Mouse (Mus musculus): ENCODE results near the gene Tlk2. TPM values are rescaled to one million over a fixed set of nuclear protein-coding genes. Genes with fewer than 3 reads are reported as not detected.

Gene Tlk2
- total RNA-seq, 2 experiments from 2014 or later: 46.9 to 51.2 TPM

DNA sequence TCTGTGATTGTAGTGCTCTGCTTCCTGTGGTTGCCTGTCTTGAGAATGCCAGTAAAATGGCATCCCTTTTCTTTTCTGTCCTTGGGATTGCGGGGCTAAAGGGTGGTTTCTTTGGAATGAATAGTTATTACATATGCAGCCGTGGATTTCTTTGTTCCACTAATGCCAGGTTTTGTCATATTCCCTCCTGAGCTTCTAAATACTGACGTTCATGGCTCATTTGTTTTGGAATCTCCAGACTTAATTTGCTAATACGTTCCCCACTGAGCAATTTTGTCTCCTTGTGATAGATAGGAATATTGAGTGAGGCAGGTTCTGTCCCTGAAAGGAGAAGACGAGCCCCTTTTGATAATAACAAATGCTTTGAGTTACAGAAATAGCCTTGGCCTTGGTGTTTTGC lies 82.5 kb downstream of the Tlk2 start:
- DNase-seq (ENCODE audit: low spot score in 2 of 2): no peak

DNA sequence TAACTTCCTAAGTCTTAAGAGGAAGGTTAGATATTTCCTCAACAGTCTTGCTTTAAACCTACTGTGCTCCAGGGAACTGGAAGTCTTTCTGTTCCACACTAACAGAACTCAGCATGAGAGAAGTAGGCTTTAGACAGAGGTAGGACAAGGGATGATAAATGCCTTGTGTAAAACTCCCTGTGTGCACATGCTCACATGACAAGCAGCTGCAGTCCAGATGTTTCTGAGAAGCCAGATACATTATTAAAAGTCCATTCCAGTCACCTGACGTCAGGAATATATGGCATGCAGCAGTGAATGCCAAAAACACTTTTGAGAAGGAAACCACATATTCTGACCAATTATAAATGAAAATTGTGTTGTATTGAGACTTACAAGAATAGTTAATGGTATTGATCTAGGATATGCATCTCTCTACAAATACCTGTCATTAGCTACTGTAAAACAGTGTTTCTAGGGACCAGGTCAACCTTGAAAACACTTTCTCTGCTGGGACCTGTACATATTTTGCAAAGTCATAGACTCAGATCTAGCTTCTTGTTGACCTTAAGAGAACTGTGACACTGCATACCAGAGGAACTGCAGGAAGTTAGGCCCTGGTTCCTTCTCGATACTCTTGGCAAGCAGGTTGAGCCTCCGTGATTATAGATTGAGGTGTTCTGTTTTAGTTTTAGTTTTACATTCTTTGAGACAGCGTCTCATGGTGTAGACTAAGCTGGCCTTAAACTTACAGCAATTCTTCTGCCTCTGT lies 83.2 kb downstream of the Tlk2 start:
- DNase-seq (ENCODE audit: low spot score in 2 of 2): no peak

DNA sequence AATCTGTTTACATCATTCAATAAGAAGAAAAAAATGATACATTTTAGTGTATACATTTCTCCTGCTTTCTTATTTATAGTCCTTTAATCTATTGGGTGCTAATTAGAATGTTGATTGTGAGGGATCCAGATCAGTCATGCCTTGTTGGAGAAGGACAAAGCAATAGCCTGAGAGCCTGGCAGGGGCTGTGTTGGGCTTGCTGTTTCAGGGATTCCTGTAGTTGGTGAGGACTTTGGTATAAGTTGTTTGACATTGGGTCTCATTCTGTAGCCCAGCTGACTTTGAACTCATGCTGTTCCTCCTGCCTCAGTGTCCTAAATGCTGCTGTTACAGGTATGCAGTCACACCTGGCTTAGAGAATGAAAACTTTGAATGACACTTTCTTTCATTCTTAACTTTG lies 85.9 kb downstream of the Tlk2 start:
- DNase-seq (ENCODE audit: low spot score in 2 of 2): no peak

DNA sequence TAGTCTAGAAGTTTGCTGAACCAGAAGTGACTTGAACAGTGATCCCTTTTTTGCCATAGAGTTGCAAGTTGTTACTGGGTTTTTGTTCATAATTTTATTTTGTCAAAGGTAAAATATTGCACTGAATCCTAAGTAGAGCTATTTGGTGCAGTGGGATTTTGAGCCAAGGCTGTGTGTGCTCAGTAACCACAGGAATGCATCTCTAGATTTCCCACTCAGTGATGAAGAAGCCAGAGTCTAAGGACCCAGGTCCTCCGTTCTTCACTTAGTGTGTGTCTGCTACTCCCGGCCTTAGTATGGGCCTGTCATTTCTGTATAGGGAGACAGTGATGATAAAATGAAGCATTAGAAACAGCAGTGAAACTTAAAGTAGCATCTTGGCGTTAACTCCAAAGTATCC lies 86.4 kb downstream of the Tlk2 start:
- no peak for DNase-seq (ENCODE audit: low spot score in 2 of 2)

DNA sequence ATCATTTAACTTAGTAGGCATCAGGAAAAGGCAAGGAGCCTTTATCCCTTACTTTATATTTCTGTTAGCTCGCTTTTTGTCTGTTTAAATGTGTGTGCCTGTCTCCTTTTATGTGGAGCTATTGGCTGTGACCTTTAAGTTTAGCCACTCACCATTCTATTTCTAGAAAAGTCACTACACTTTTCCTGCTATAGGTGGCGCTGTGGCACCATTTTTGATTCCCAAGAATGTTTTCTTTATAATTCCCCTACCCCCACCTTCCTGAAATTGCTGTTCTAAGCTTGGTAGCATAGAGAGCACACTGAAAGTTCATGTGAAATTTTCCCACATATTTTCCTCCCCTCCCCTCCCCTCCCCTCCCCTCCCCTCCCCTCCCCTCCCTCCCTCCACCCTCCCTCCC lies 91.5 kb downstream of the Tlk2 start:
- DNase-seq (ENCODE audit: low spot score in 2 of 2): peak; percentile 64 to 65

DNA sequence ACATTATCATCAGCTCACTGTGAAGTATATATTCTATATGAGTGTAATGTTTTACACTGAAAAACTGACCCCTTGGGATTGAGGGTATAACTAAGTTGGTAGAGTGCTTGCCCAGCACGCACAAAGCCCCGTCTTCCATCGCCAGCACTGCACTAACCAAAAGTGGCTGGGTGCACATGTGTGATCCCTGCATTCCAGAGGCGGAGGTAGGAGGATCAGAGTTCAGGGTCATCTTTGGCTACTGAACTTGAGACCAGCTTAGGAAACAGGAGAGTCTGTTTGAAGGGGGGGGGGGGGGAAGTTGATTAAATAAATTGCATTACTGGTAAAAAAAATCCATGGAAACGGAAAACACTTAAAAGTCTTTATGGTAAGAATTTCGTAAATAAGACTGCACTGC lies 101.8 kb downstream of the Tlk2 start:
- no peak for DNase-seq (ENCODE audit: low spot score in 2 of 2)

DNA sequence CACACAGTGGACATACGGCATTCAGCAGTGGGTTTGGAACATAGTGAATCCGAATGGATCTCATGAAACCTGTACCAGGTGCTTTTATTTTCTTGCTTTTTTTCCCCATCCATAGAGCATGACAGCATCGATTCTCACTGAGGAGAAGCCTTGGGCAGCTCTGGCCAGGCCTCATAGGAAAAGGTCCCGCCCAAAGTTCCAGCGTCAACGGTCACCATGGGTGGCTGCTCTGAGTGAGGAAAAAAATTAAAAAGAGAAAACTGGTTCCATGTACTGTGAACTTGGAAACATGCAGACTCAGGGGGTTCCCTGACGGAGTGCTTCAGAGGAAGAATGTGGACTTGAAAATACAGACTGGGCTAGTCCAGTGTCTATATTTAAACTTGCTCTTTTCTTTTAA lies 102.7 kb downstream of the Tlk2 start:
- no peak for DNase-seq (ENCODE audit: low spot score in 2 of 2)

DNA sequence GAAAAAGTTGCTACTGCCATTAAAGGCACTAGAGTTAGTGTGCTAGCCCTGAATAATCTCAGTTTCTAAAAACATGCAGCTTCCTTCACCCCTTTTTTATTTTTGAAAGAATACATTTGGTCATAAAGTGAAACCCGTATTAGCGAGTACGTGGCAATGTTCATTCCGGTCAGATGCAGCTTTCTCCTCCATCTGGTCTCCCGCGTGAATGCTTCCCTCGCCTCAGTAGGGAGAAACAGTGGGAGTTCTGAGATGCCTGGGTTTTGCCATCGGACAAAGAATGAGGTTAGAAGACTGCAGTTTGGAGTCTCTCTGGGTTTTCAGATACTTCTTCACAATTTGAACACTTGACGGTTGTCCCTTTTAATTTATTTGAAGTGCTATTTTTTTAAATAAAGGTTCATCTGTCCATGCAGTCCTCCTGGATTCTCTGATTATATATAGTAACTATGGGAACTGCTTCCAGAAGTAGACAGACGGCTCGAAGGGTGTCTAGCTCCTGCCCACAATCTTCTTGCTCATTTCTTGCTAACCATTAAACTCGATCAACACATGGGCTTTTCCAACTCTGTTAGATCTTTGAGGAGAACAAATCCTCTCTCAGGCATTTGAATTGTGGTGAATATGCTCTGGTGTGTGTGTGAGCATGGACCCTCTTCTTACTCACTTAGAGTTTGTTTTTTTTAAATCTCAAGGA lies 103.3 kb downstream of the Tlk2 start:
- no peak for DNase-seq (ENCODE audit: low spot score in 2 of 2)

DNA sequence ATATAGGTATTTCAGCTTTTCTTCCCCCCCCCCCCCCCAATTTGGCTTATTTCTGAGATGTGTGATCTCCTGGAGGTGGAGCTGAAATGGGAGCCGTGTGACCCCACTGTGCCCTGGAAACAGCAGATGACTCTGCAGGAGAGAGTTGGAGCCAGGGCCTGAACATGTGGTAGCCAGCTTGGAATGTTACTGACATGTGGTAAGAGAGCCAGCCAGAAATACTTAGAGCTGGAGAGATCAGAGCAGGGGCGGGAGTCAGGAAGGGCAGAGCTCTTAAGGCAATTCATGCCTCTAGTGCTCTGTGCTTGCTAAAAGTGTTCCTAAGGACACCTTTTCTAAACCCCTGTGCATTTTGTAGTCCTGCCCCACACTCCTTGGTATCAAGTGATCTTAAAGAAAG lies 103.9 kb downstream of the Tlk2 start:
- DNase-seq (ENCODE audit: low spot score in 2 of 2): no peak

DNA sequence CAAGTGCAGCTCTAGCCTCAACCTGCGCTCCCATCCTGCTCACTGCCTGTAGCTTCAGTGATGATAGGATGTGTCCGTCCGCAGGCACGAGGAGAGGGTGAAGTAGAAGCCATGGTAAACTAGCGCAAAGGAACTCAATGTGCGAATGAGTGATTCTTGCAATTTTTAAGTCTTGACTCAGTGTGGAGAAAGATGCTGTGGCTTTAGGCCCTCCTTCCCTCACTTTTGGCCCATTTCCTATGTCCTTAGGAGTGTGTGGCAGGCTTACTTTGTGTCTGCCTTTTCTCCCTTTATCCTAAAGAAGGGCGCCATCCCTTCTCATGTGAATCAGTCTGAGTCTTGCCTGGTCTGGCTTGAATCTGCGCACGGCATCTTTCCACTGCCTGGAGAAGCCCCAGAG lies 104.4 kb downstream of the Tlk2 start:
- DNase-seq (ENCODE audit: low spot score in 2 of 2): no peak

DNA sequence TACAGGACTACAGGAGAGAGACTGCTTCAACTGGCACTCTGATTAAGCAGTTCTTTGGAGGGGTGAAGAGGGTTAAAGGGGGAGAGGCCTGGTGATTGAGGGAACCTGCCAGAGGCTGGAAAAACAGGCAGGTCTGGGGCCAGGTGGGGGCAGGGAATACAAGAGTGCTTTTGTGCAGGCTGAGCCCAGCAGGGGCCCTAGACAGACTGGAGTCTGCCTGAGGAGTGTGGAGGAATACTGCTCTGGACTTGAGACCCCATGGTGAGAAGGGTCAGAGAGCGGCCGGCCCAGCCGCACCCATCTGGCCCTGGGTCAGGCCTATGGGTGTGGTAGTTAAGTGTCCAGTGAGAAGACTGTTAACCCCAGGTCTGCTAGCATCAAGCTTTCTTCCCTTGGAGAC lies 107.1 kb downstream of the Tlk2 start:
- no peak for DNase-seq (ENCODE audit: low spot score in 2 of 2)

DNA sequence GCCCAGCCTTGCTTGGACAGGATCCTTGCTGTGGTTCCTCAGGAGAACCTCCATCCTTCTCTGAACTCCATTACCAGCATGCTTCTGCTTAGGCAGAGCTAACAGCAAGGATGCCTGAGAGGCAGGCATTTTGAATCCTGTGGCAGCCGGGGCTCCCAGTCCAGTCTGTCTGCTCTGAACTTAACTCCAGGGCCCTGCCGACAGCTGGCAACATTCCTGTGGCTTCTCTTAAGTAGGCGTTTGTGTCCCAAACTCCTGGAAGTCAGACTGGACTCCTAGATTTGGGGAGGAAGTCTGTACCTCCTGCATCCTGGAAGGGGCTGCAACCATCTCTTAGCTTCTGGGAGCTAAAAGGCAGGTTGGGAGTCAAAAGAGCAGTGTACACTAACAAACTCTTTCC lies 110.8 kb downstream of the Tlk2 start:
- DNase-seq (ENCODE audit: low spot score in 2 of 2): no peak

DNA sequence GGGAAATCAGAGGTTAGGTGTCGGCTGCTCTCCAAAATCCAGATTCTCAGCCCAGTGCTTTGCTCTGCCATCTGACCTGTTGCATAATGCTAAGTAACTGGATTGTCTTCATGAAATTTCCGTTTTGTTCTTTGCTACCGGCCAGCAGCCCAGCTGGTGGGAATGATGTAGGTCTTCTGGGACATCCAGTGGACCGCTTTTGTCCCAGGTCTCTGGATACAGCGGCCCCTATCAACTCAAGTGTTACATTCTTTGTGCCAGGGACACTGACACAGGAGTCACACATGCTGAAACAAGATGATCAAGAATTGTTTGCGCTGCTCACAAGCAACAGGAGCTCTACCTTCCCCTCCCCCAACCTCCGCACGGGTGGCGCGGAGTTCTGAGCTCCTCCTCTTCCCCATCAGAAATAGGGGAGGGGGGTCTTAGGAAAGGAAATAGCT lies 113.1 kb downstream of the Tlk2 start:
- no peak for DNase-seq (ENCODE audit: low spot score in 2 of 2)

DNA sequence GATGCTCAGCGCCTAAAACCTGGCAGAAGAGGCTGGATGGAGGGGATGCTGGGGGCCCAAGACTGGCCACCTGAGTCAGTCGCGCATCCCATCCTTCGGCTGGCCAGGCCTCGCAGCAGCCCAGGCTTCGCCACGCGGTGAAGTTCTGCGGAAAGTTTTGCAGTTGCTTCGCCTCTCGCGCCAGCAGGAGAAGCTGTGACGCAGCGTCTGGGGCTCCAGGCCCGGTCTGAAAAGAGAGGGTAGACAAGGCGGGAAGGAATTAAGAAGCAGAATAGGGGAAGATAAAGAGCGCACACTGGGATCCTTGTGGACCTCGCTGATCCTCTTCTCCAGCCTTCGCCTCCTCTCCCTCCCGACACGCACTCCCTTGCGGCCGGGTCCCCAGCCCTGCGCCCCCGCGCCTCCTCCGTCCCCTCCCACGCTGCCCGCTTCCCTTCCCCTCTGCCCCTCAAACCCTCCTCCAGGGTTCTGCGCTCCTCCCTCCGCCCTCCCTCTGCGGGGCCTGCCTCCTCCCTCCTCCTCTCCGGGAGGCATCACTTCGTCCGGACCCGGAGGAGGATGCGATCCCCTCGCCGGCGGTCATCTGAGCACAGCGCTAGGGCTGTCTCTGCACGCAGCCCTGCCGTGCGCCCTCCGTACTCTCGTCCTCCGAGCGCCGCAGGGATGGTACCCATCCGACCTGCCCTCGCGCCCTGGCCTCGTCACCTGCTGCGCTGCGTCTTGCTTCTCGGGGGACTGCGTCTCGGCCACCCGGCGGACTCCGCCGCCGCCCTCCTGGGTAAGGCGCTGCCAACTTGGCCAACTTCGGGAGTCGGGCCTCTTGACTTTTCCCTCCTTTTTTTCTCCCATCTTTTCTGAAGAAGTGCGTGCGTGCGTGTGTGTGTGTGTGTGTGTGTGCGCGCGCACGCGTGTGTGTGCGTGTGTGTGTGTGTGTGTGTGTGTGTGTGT lies 113.8 kb downstream of the Tlk2 start, which contains the start of gene Mrc2:
Gene Mrc2, plus strand, starts transcription at position 520 of the 948 bp plus-strand sequence.
- peak in 1 of 2 experiments; percentile 39 for DNase-seq (ENCODE audit: low spot score in 2 of 2)

DNA sequence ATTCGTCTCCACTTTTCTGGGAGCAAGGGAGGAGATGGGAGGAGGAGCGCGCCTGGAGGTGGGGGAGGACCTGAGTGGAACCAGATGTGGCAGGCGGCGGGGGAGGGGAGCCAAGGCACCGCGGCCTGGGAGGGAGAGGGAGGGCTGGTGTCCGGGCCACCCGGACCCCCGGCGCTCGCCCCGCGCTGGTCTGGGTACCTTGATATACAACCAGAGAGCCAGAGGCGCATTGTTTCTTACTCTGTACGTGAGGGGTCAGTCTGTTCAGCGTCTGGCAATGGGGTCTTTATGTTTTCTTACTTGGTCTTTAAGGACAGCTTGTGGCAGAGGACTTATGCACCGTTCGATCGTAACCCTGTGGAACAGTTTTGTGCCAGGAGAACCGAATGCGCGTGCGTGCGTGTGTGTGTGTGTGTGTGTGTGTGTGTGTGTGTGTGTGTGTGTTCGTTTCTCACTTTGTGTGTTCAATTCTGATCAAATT lies 114.5 kb downstream of the Tlk2 start:
- peak in 1 of 2 experiments; percentile 19 for DNase-seq (ENCODE audit: low spot score in 2 of 2)

DNA sequence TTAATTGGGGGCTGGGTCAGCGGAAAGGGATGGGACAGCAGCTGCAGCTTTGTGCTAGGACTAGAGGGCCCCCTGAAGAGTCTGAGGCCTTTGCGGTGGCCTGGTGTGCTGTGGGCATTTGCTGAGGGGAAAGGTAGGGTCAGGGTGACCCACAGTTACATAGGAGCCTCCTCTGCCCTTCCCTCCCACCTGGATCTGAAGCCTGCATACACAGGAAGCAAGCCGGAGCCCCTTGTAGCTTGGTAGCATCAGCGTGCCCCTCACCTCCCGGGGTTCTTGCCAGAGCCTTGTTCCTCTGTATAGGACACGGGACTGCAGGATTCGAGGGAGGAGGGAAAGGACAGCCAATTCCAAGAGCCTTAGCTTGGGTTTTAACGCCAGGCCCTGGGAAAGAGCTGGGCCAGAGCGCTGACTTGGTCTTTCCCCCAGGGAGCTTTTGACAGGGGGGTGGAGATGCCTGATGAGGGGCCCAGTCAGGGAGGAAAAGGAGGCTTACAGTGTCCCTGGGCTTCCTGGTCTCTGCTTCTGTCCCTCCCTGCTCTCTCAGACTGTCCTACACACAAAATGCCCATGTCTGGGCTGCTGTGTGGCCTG lies 115.4 kb downstream of the Tlk2 start:
- no peak for DNase-seq (ENCODE audit: low spot score in 2 of 2)

DNA sequence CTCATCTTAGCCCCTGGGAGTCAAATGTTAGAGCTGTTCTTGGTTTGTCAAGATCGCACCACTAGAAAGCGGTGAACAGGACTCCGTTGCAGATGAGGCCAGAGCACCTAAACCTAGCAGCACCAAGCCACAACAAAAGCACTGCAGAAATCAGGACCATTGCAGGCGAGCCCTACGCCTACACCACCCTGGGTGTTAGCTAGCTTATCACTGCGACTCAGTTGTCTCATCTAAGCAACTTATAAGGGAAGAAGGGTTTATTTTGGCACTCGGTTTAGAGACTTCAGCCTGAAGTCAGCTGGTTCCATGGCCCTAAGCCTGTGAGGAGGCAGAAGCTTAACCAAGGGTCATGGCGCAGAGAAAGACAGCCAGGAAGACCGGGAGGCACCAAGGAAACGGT lies 117.5 kb downstream of the Tlk2 start:
- no peak for DNase-seq (ENCODE audit: low spot score in 2 of 2)

DNA sequence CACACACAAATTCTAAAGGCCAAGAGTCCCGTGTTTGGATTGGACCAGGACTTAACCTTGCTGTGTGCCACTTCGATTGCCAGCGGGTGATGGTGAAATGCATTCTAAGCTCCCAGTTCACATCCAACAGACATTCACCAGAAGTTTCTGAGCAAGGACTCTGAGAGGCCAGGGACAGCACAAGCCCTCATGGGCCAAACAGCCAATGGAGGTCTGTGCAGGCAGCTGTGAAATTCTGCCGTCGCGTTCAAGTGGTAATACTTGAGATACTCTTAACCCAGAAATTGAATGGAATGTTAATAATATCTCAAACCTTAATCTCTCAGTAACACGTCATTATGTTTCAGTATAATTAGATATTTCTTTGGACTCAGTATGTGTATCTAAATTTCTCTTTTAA lies 131.6 kb downstream of the Tlk2 start:
- no peak for DNase-seq (ENCODE audit: low spot score in 2 of 2)

DNA sequence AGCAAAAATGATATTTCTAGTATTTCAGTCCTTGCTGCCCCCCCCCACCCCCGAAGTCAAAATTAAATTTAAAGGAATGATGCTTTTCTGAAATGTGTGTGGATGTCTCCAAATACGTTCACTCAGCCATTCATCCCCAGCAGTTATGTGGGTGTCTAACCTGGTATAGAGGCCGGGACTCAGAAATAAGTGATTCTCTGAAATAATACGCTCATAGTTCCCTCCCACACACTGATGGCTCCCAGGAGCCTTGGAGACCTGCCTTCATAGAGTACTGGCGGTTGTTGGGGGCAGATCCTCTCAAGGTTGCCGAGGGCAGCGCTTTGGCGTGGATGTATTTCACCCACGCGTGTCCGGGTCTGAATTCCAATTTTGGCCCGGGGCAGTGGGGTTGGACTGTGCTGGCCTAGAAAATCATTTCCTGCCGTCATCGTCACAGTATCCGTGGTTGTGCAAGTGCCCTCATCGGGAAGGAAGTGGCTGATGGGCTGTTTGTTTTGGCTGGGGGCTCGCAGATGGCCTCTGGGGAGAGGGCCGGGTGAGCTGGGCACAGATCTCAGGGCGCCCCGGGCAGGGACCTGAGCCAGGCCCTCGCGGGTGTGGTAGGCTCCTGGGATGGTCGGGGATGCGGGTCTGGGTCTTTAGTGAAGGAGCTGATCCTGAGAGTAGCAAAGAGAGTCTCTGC lies 132.8 kb downstream of the Tlk2 start:
- peak in 1 of 2 experiments; percentile 15 for DNase-seq (ENCODE audit: low spot score in 2 of 2)

DNA sequence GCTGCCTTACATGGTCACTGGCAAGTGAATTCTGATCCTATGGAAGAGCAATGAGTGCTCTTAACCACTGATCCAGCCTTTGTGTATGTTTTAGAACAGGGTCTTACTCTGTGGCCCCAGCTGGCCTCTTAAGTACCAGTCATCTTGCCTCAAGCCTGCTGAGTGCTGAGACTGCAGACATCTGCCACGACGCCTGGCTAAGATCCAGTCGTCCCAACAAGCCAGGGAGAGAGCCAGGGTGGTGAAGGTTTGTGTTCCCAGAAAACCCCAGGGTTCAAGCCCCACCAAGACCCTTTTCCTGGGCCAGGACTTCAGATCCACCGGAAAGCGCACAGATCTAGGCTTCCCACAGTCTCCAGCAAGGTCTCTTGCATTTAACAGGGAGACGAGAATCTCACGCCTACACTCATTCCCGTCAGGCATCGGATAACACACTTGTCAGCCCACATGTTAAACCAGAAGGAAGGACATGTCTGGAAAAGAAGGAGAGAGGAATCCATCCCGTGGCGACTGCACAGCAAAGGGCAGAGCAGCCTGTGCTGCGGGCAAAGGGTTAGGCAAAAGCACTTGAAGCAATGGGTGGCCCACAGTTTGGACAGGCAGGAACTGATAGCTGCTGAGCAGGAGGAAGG lies 133.8 kb downstream of the Tlk2 start:
- no peak for DNase-seq (ENCODE audit: low spot score in 2 of 2)

All from layer of hippocampus, postnatal 10 days (tissue).